ENCODE assay signal across 12 mouse cellular contexts in genomic region chr4:35192725-35193124, GRCm38 (mm10). TPM values are rescaled to one million over a fixed set of nuclear protein-coding genes. Genes with fewer than 3 reads are reported as not detected.
DNase-seq lines count a peak whose midpoint lies in the region; ATAC-seq and TF ChIP-seq lines count a peak whose summit lies in the region.
"Had no signal": no experiment of that assay in that cellular context is flagged by ENCODE, and none has a peak within 500 bp of the region (broad histone marks: within the 10 kb centered on the region; RNA-seq: fewer than 3 reads in every experiment).

No protein-coding gene starts in this region.

- 39% methylated on average over 7 of the region's 7 CpGs for WGBS in hindbrain, embryonic 15.5 days
- 32% methylated on average over 7 of the region's 7 CpGs for WGBS in hindbrain, embryonic 13.5 days
- 34% methylated on average over 7 of the region's 7 CpGs for WGBS in neural tube, embryonic 13.5 days
- WGBS in forebrain, embryonic 16.5 days = 43% methylated on average over 7 of the region's 7 CpGs
- WGBS in thymus, adult 2 months = 60% methylated on average over 7 of the region's 7 CpGs

- peak; percentile 59 for ATAC-seq in hindbrain, embryonic 15.5 days (ENCODE audit: low FRiP score, low read depth)
- ATAC-seq in hindbrain, embryonic 13.5 days (ENCODE audit: low FRiP score) = no peak
- peak; percentile 47; the same call in 1 of the 2 replicates for ATAC-seq in neural tube, embryonic 13.5 days (ENCODE audit: low read depth)
- ATAC-seq in forebrain, embryonic 16.5 days = 0 out of 2 replicates have a peak, but pooled peaks have one; percentile 23
- ATAC-seq: activated CD4-positive, CD25-positive, alpha-beta regulatory T cell, adult 4 months had no signal

- H3K4me3 ChIP-seq in hindbrain, embryonic 15.5 days = no peak overlapping the region
- no peak overlapping the region for H3K4me3 ChIP-seq in hindbrain, embryonic 13.5 days
- H3K4me3 ChIP-seq in neural tube, embryonic 13.5 days = no peak overlapping the region
- no peak overlapping the region for H3K4me3 ChIP-seq in forebrain, embryonic 16.5 days (replicated peaks; ENCODE audit: low read length)
- no peak overlapping the region for H3K4me3 ChIP-seq in thymus, adult 2 months (ENCODE audit: control insufficient read depth, insufficient read depth, low read length)
- H3K4me3 ChIP-seq: embryonic facial prominence, embryonic 13.5 days; liver, embryonic 13.5 days had no signal

- H3K4me2 ChIP-seq in hindbrain, embryonic 15.5 days = no peak overlapping the region
- H3K4me2 ChIP-seq in hindbrain, embryonic 13.5 days = no peak overlapping the region
- H3K4me2 ChIP-seq in neural tube, embryonic 13.5 days = no peak overlapping the region
- H3K4me2 ChIP-seq in forebrain, embryonic 16.5 days (ENCODE audit: low read length) = no peak overlapping the region
- H3K4me2 ChIP-seq: embryonic facial prominence, embryonic 13.5 days; liver, embryonic 13.5 days had no signal

- no peak for DNase-seq in neural tube, embryonic 10.5 days (ENCODE audit: extremely low spot score, low spot score)
- DNase-seq in cerebellum, postnatal 25 days = no peak
- no peak for DNase-seq in thymus, adult 2 months
- no peak for DNase-seq in layer of hippocampus, postnatal 36 days
- DNase-seq: liver, embryonic 13.5 days had no signal

- H3K4me1 ChIP-seq in hindbrain, embryonic 15.5 days (replicated peaks) = no peaks in the 10 kb centered on the region
- H3K4me1 ChIP-seq in hindbrain, embryonic 13.5 days (replicated peaks) = no peaks in the 10 kb centered on the region
- H3K4me1 ChIP-seq in neural tube, embryonic 13.5 days (replicated peaks) = 0 out of 2 replicates have a peak, but pooled peaks cover 2% of the 10 kb centered on the region
- no peaks in the 10 kb centered on the region for H3K4me1 ChIP-seq in forebrain, embryonic 16.5 days (replicated peaks; ENCODE audit: control insufficient read depth, insufficient read depth, low read length)
- H3K4me1 ChIP-seq in thymus, adult 2 months (replicated peaks; ENCODE audit: control insufficient read depth, insufficient read depth, low read length) = no peaks in the 10 kb centered on the region
- H3K4me1 ChIP-seq: embryonic facial prominence, embryonic 13.5 days had no signal

- TF ChIP-seq CTCF in thymus, adult 2 months (IDR thresholded peaks at IDR 0.05; ENCODE audit: borderline replicate concordance, control insufficient read depth, extremely low read depth, insufficient read depth, low read length, poor library complexity) = no peak

- H3K36me3 ChIP-seq in hindbrain, embryonic 15.5 days = peaks cover 18% of the 10 kb centered on the region
- peaks cover 20% of the 10 kb centered on the region for H3K36me3 ChIP-seq in hindbrain, embryonic 13.5 days
- peaks cover 29% of the 10 kb centered on the region for H3K36me3 ChIP-seq in neural tube, embryonic 13.5 days
- no peaks in the 10 kb centered on the region for H3K36me3 ChIP-seq in forebrain, embryonic 16.5 days (ENCODE audit: control insufficient read depth, insufficient read depth)
- no peaks in the 10 kb centered on the region for H3K36me3 ChIP-seq in thymus, adult 2 months (ENCODE audit: control insufficient read depth, insufficient read depth, low read length)
- H3K36me3 ChIP-seq: liver, embryonic 13.5 days had no signal

- no peak overlapping the region for H3K9ac ChIP-seq in hindbrain, embryonic 15.5 days
- H3K9ac ChIP-seq in hindbrain, embryonic 13.5 days = no peak overlapping the region
- no peak overlapping the region for H3K9ac ChIP-seq in neural tube, embryonic 13.5 days
- no peak overlapping the region for H3K9ac ChIP-seq in forebrain, embryonic 16.5 days (replicated peaks; ENCODE audit: low read depth, low read length)
- H3K9ac ChIP-seq: embryonic facial prominence, embryonic 13.5 days; liver, embryonic 13.5 days had no signal

- no peak for TF ChIP-seq POLR2A in thymus, adult 2 months (IDR thresholded peaks at IDR 0.05; ENCODE audit: control insufficient read depth, extremely low read depth, insufficient read depth, low read length, poor library complexity)

- H3K27ac ChIP-seq in hindbrain, embryonic 15.5 days (replicated peaks) = no peak overlapping the region
- no peak overlapping the region for H3K27ac ChIP-seq in hindbrain, embryonic 13.5 days
- H3K27ac ChIP-seq in neural tube, embryonic 13.5 days (replicated peaks) = no peak overlapping the region
- H3K27ac ChIP-seq in forebrain, embryonic 16.5 days (ENCODE audit: low read length) = no peak overlapping the region
- H3K27ac ChIP-seq in thymus, adult 2 months (ENCODE audit: control insufficient read depth, insufficient read depth, low read length) = no peak overlapping the region
- H3K27ac ChIP-seq: embryonic facial prominence, embryonic 13.5 days; liver, embryonic 13.5 days had no signal

- no peaks in the 10 kb centered on the region for H3K9me3 ChIP-seq in hindbrain, embryonic 15.5 days
- H3K9me3 ChIP-seq in hindbrain, embryonic 13.5 days = no peaks in the 10 kb centered on the region
- H3K9me3 ChIP-seq in neural tube, embryonic 13.5 days = no peaks in the 10 kb centered on the region
- H3K9me3 ChIP-seq in forebrain, embryonic 16.5 days (ENCODE audit: control insufficient read depth, low read length) = no peaks in the 10 kb centered on the region
- H3K9me3 ChIP-seq: embryonic facial prominence, embryonic 13.5 days; liver, embryonic 13.5 days had no signal

- H3K27me3 ChIP-seq in hindbrain, embryonic 15.5 days = no peaks in the 10 kb centered on the region
- no peaks in the 10 kb centered on the region for H3K27me3 ChIP-seq in hindbrain, embryonic 13.5 days
- H3K27me3 ChIP-seq in neural tube, embryonic 13.5 days = no peaks in the 10 kb centered on the region
- H3K27me3 ChIP-seq in forebrain, embryonic 16.5 days (replicated peaks; ENCODE audit: control insufficient read depth, insufficient read depth, low read length) = no peaks in the 10 kb centered on the region
- H3K27me3 ChIP-seq in thymus, adult 2 months (ENCODE audit: control insufficient read depth, insufficient read depth, low read length) = no peaks in the 10 kb centered on the region
- H3K27me3 ChIP-seq: embryonic facial prominence, embryonic 13.5 days; liver, embryonic 13.5 days had no signal

RNA-seq across cellular contexts. Expression of gene C9orf72, which starts 33.2 kb away (rescaled TPM):
- polyA plus RNA-seq in hindbrain, embryonic 15.5 days (2015; fragmentation: Nextera tagmentation; extraction: Ambion mirVana) = 41.9 and 43.2 TPM in 2 replicates
- 41.1 and 42.3 TPM in 2 replicates for polyA plus RNA-seq in hindbrain, embryonic 13.5 days (2015; fragmentation: Nextera tagmentation; extraction: Ambion mirVana)
- polyA plus RNA-seq in neural tube, embryonic 13.5 days (2015; fragmentation: Nextera tagmentation; extraction: Ambion mirVana) = 40.1 and 44.5 TPM in 2 replicates
- polyA plus RNA-seq in forebrain, embryonic 16.5 days (2015; fragmentation: Nextera tagmentation; extraction: Ambion mirVana) = 49.1 and 50.2 TPM in 2 replicates
- 6.7 and 9.3 TPM in 2 replicates for polyA plus RNA-seq in thymus, adult 2 months (2012; rRNA removed)
- total RNA-seq in layer of hippocampus, postnatal 36 days (2021) = 10 to 100 TPM; 25.9 to 27.5 TPM

RNA-seq across cellular contexts. Expression of gene Mob3b, which starts 35.4 kb away (rescaled TPM):
- 3.9 and 7.1 TPM in 2 replicates for polyA plus RNA-seq in hindbrain, embryonic 15.5 days (2015; fragmentation: Nextera tagmentation; extraction: Ambion mirVana)
- polyA plus RNA-seq in hindbrain, embryonic 13.5 days (2015; fragmentation: Nextera tagmentation; extraction: Ambion mirVana) = 5.0 and 6.1 TPM in 2 replicates
- polyA plus RNA-seq in neural tube, embryonic 13.5 days (2015; fragmentation: Nextera tagmentation; extraction: Ambion mirVana) = 3.6 and 5.1 TPM in 2 replicates
- 4.3 and 4.6 TPM in 2 replicates for polyA plus RNA-seq in forebrain, embryonic 16.5 days (2015; fragmentation: Nextera tagmentation; extraction: Ambion mirVana)
- polyA plus RNA-seq in thymus, adult 2 months (2012; rRNA removed) = 2.6 and 2.8 TPM in 2 replicates
- 1 to 10 TPM; 5.0 to 5.4 TPM for total RNA-seq in layer of hippocampus, postnatal 36 days (2021)

RNA-seq across cellular contexts. Expression of gene Ifnk, which starts 40.9 kb away (rescaled TPM):
- polyA plus RNA-seq in hindbrain, embryonic 15.5 days (2015; fragmentation: Nextera tagmentation; extraction: Ambion mirVana) = 0.32 and 0.41 TPM in 2 replicates
- polyA plus RNA-seq in hindbrain, embryonic 13.5 days (2015; fragmentation: Nextera tagmentation; extraction: Ambion mirVana) = not detected in 2 replicates
- not detected in 2 replicates for polyA plus RNA-seq in neural tube, embryonic 13.5 days (2015; fragmentation: Nextera tagmentation; extraction: Ambion mirVana)
- 0.27 TPM in 1 of 2 replicates, not detected in the other for polyA plus RNA-seq in forebrain, embryonic 16.5 days (2015; fragmentation: Nextera tagmentation; extraction: Ambion mirVana)
- not detected in 2 replicates for polyA plus RNA-seq in thymus, adult 2 months (2012; rRNA removed)
- not detected for total RNA-seq in layer of hippocampus, postnatal 36 days (2021)
- total RNA-seq: heart, postnatal 25 days had no signal
- polyA plus RNA-seq: activated CD4-positive, CD25-positive, alpha-beta regulatory T cell, adult 4 months had no signal
